Mouse (Mus musculus) kidney, adult 2 months (tissue): ENCODE data around the gene Btnl10.

Experiments
- CTCF ChIP-seq: fragments of 200-500 bp; conservative IDR thresholded peaks from 2 replicates; pipeline ENCODE4 v1.5.1; 2011; ENCODE audit warnings: low read depth, mild to moderate bottlenecking, control low read depth, low read length, moderate library complexity, mixed read lengths; ENCODE audit not compliant: insufficient read depth, insufficient read length
- POLR2A ChIP-seq: fragments of 200-500 bp; IDR thresholded peaks from one replicate; pipeline ENCODE4 v1.6.1; 2011; ENCODE audit warnings: low read depth, low read length, control low read depth

DNA sequence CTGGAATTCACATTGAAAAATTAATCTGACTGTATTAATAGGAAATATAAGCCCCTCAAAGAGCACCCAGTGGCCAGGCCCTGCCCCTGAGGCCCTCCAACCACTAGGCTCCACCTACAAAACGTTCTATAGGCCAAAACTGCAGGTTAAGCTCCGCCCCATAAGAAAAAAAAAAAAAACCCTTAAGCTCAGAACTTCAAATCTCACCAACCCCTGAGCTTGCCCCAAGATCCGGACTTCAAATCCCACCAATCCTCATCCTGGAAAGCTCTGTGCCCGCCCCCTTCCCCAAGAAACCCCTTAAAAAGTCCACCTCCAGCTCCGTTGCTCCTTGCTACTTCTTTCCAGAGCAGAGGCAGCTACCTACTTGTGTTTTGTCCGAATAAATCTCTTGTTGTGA, 12.9 kb upstream of the Btnl10 start:
- TF ChIP-seq CTCF, result no peak
- no peak for TF ChIP-seq POLR2A
